Mouse (Mus musculus): Measurements from ENCODE around the gene Man2c1.

- TF ChIP-seq POLR2A (IDR thresholded peaks at IDR 0.05; ENCODE audit: low read depth, low read length) = no peak
- TF ChIP-seq CTCF (IDR thresholded peaks at IDR 0.05; ENCODE audit: extremely low read depth, insufficient read depth, insufficient read length, insufficient replicate concordance) = no peak
These were observed 25.9 kb downstream of the Man2c1 start for GRCm38 (mm10) chr9:57156383-57156782.
